ENCODE assay signal across 8 mouse cellular contexts in genomic region chr11:19925976-19926842, GRCm38 (mm10). TPM values are rescaled to one million over a fixed set of nuclear protein-coding genes. Genes with fewer than 3 reads are reported as not detected.
DNase-seq lines count a peak whose midpoint lies in the region; ATAC-seq and TF ChIP-seq lines count a peak whose summit lies in the region.

No protein-coding gene starts in this region.

- H3K9me3 ChIP-seq in forebrain, embryonic 10.5 days, result no peaks in the 10 kb centered on the region

- H3K4me1 ChIP-seq in forebrain, embryonic 10.5 days, result peaks cover 51% of the 10 kb centered on the region

- no peaks in the 10 kb centered on the region for H3K27me3 ChIP-seq in forebrain, embryonic 10.5 days (ENCODE audit: poor library complexity, severe bottlenecking)

- intact Hi-C loops in heart, postnatal 10 days (cut with DNase I), result loop anchor here (1.0 to 5.0 kb wide), 4 partner anchors 37 to 281 kb away; partner anchors contain the start of gene Actr2

- H3K36me3 ChIP-seq in forebrain, embryonic 10.5 days (replicated peaks), result no peaks in the 10 kb centered on the region

- WGBS in forebrain, embryonic 10.5 days, result 3% methylated on average over 15 of the region's 15 CpGs

- no peak for TF ChIP-seq CTCF in layer of hippocampus, adult 2 months (conservative IDR thresholded peaks at IDR 0.05)

- H3K4me3 ChIP-seq in layer of hippocampus, adult 2 months, result peak overlapping the region; percentile 97
- H3K4me3 ChIP-seq in forebrain, embryonic 10.5 days, result peak overlapping the region; percentile 91

- DNase-seq in layer of hippocampus, adult 2 months (ENCODE audit: low spot score in 2 of 2), result peak in 1 of 2 experiments; percentile 33
- no peak for DNase-seq in layer of hippocampus, adult 18-20 months (ENCODE audit: low spot score in 2 of 2)
- DNase-seq in c-Kit-positive CD71-positive TER-119-negative erythroid progenitor cells, embryonic 14.5 days (ENCODE audit: low read depth), result peak; percentile 33
- DNase-seq in forebrain, embryonic 10.5 days (ENCODE audit: extremely low spot score, low spot score), result peak; percentile 76
- peak; percentile 54 to 57 for DNase-seq in heart, postnatal 10 days
- peak; percentile 40 to 64 for DNase-seq in kidney, postnatal 25 days
- peak; percentile 47 for DNase-seq in right cerebral cortex, postnatal 4 days

- H3K27ac ChIP-seq in layer of hippocampus, adult 2 months, result peak overlapping the region; percentile 99
- H3K27ac ChIP-seq in forebrain, embryonic 10.5 days, result peak overlapping the region; percentile 95

- peak; percentile 53 for ATAC-seq in megakaryocyte, adult 5-6 weeks (ENCODE audit: poor library complexity, severe bottlenecking)

RNA-seq across cellular contexts. Expression of gene Spred2, which starts 2.0 kb away (rescaled TPM):
- 10 to 100 TPM; 88.2 to 89.4 TPM for total RNA-seq in layer of hippocampus, adult 2 months (2021)
- 10 to 100 TPM; 92.2 to 97.0 TPM for total RNA-seq in layer of hippocampus, adult 18-20 months (2021)
- 7.1 and 7.3 TPM in 2 replicates for polyA plus RNA-seq in forebrain, embryonic 10.5 days (2016; fragmentation: Nextera tagmentation; extraction: Ambion mirVana)
- 10 to 100 TPM; 28.4 to 33.4 TPM for total RNA-seq in heart, postnatal 10 days (2021)
- total RNA-seq in megakaryocyte, adult 5-6 weeks (2015), result 7.0 and 7.6 TPM in 2 replicates
- 2.3 and 2.4 TPM in 2 replicates for total RNA-seq in megakaryocyte, adult 5-6 weeks (2017)

Comparison
In these comparisons a context has a peak if more than half of its experiments do, and no peak if none do; other contexts are left out.
1. DNase-seq: peak in c-Kit-positive CD71-positive TER-119-negative erythroid progenitor cells, embryonic 14.5 days (single experiment), forebrain, embryonic 10.5 days (single experiment), heart, postnatal 10 days (2 of 2), kidney, postnatal 25 days (2 of 2) and right cerebral cortex, postnatal 4 days (single experiment); none in layer of hippocampus, adult 18-20 months (0 of 2).